Mouse (Mus musculus) MEL (cell line): ENCODE measurements around the gene Tlr8.
"Not testable (repeated sequence)": the region's sequence is repeated elsewhere in the genome, so short reads cannot be mapped to it uniquely, and the experiment has no call there.

Experiments used
- BHLHE40 ChIP-seq: IDR thresholded peaks from 2 replicates; pipeline ENCODE4 v1.6.1; 2012; ENCODE audit warnings: low read depth, mild to moderate bottlenecking, inconsistent platforms, low read length, improper control_type of control experiment, borderline replicate concordance
- CTCF ChIP-seq, 3 experiments: IDR thresholded peaks in 2 of 3; conservative IDR thresholded peaks in 1 of 3; 2 replicates each; pipeline ENCODE4 v1.5.1; 2011 to 2012; ENCODE audit warnings: low read length in 3 of 3, low read depth in 2 of 3, mild to moderate bottlenecking in 2 of 3, improper control_type of control experiment in 1 of 3, inconsistent platforms in 1 of 3, mixed read lengths in 1 of 3, moderate library complexity in 1 of 3; ENCODE audit not compliant: control insufficient read depth in 1 of 3, insufficient read depth in 1 of 3, poor library complexity in 1 of 3, severe bottlenecking in 1 of 3
- ELF1 ChIP-seq: IDR thresholded peaks from 2 replicates; pipeline ENCODE4 v1.6.1; 2014; ENCODE audit warnings: low read depth, mild to moderate bottlenecking, inconsistent platforms, low read length, improper control_type of control experiment, moderate library complexity
- EP300 ChIP-seq, 2 experiments: IDR thresholded peaks; 2 replicates each; pipeline ENCODE4 v1.6.1; 2011; ENCODE audit warnings: improper control_type of control experiment in 2 of 2, low read length in 2 of 2, low read depth in 1 of 2, mild to moderate bottlenecking in 1 of 2
- HCFC1 ChIP-seq: IDR thresholded peaks from 2 replicates; pipeline ENCODE4 v1.6.1; 2012; ENCODE audit warnings: low read depth, mild to moderate bottlenecking, inconsistent platforms, low read length, improper control_type of control experiment, moderate library complexity
- KAT2A ChIP-seq: conservative IDR thresholded peaks from 2 replicates; pipeline ENCODE4 v1.6.1; 2012; ENCODE audit warnings: low read depth, low read length, improper control_type of control experiment, inconsistent platforms
- MAFK ChIP-seq: IDR thresholded peaks from 2 replicates; pipeline ENCODE4 v1.6.1; 2011; ENCODE audit warnings: low read depth, mild to moderate bottlenecking, low read length, improper control_type of control experiment, borderline replicate concordance
- MYC ChIP-seq: IDR thresholded peaks from 2 replicates; pipeline ENCODE4 v1.6.1; 2011; ENCODE audit warnings: low read depth, mild to moderate bottlenecking, low read length, improper control_type of control experiment, moderate library complexity
- POLR2A ChIP-seq, 2 experiments: IDR thresholded peaks; 2 replicates each; pipeline ENCODE4 v1.6.1; 2011 to 2012; ENCODE audit warnings: low read length in 2 of 2, mild to moderate bottlenecking in 2 of 2, control low read depth in 1 of 2, improper control_type of control experiment in 1 of 2, low read depth in 1 of 2, moderate library complexity in 1 of 2; ENCODE audit not compliant: control insufficient read depth in 1 of 2, insufficient read depth in 1 of 2, poor library complexity in 1 of 2
- SMC3 ChIP-seq: IDR thresholded peaks from 2 replicates; pipeline ENCODE4 v1.6.1; 2011; ENCODE audit warnings: low read depth, low read length, improper control_type of control experiment
- TBP ChIP-seq: IDR thresholded peaks from 2 replicates; pipeline ENCODE4 v1.8.0; 2011; ENCODE audit warnings: low read depth, low read length, improper control_type of control experiment

GRCm38 (mm10) chrX:167302061-167302460 is 37.9 kb upstream of the Tlr8 start:
- not testable (repeated sequence) for TF ChIP-seq CTCF (IDR thresholded peaks at IDR 0.05 in 2 of 3, conservative IDR thresholded peaks at IDR 0.05 in 1 of 3; ENCODE audit: control insufficient read depth in 1 of 3, insufficient read depth in 1 of 3, low read depth in 2 of 3, low read length in 3 of 3, poor library complexity in 1 of 3, severe bottlenecking in 1 of 3); MAFK; ELF1; HCFC1; EP300 (IDR thresholded peaks at IDR 0.05; ENCODE audit: low read depth in 1 of 2, low read length in 2 of 2); BHLHE40; TBP; POLR2A (IDR thresholded peaks at IDR 0.05; ENCODE audit: control insufficient read depth in 1 of 2, insufficient read depth in 1 of 2, low read depth in 1 of 2, low read length in 2 of 2, poor library complexity in 1 of 2); KAT2A; MYC; SMC3
